Mouse (Mus musculus): Measurements from ENCODE around the gene Lif. TPM values are rescaled to one million over a fixed set of nuclear protein-coding genes. Genes with fewer than 3 reads are reported as not detected.

Lif gene
- total RNA-seq, 2 experiments from 2014 or later: 0.23 to 0.25 TPM

DNA sequence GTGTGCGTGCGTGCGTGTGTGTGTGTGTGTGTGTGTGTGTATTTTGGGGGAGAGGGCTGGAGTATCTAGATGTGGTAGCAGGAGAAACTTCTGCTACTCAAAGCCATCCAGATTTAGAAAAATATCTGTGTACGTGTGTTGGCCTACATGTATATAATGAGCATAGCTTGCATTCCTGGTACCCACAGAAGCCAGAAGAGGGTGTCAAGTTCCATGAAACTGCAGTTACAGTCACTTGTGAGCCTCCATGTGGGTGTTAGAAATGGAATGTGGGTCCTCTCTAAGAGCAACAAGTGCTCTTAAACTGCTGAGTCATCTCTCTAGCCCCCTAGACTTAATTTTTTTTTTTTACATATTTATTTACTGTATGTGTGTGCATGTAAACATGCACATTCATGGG, 53.0 kb downstream of the Lif start:
- no peak for DNase-seq (ENCODE audit: low spot score in 2 of 2)
- intact Hi-C loops (cut with DNase I): no loop called here

DNA sequence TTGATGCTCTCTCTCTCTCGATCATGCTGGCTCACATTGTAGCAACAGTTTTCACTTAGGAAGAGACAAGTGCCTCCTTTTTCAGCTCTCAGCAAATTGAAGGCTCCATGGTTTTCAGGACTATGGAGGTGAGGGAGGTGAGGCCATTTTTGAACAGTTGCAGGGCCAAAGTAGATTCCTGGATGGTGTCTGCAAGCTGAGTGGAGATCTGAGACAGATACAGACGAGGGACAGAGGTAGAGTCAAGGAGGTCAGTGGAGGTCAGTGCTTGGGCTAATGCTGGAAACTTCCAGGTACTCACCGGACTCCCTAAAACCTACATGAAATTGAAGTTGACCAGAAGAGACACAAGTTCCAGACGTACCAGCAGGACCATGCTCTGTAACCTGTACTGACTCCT, 54.8 kb downstream of the Lif start:
- no peak for DNase-seq (ENCODE audit: low spot score in 2 of 2)
- intact Hi-C loops (cut with DNase I): no loop called here

DNA sequence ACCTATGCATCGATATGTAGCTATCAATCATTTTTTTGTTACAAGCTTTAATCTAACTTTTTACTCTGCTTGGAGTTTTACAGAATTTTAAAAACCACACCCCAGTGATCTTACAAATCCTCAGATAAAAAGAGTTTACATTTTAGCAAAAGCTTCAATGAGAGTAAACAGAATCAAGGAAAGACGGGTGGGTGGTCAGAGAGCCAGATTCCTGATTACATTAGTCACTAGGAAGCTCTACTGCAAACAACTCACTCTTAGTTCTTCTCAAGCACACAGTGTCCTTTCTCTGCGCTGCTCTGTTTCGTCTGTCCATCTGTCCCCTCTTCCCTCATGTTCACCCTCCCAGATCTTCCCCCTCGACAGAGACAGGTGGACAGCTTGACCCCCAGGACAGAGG, 59.9 kb downstream of the Lif start:
- intact Hi-C loops (cut with DNase I): no loop called here
- DNase-seq (ENCODE audit: low spot score in 2 of 2): no peak

DNA sequence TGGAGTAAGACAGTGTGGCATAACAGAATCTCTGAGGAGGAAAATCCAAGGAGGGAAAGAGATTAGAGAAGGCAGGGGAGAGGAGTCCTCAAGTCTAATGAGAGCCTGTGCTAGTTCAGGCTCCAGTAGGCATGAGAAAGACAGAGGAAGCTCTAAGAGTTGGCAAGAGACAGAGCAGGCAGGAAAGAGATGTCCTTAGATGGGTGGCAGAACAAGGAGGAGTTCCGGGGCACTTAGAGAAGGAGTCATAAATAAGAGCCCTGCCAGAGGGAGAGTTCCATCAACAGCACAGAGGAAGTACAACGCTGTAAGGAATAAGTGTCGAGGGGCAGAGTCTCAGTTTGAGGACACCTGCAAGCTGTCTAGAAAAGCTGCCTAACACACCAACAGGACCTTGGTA, 60.7 kb downstream of the Lif start:
- no peak for DNase-seq (ENCODE audit: low spot score in 2 of 2)
- intact Hi-C loops (cut with DNase I): no loop called here

DNA sequence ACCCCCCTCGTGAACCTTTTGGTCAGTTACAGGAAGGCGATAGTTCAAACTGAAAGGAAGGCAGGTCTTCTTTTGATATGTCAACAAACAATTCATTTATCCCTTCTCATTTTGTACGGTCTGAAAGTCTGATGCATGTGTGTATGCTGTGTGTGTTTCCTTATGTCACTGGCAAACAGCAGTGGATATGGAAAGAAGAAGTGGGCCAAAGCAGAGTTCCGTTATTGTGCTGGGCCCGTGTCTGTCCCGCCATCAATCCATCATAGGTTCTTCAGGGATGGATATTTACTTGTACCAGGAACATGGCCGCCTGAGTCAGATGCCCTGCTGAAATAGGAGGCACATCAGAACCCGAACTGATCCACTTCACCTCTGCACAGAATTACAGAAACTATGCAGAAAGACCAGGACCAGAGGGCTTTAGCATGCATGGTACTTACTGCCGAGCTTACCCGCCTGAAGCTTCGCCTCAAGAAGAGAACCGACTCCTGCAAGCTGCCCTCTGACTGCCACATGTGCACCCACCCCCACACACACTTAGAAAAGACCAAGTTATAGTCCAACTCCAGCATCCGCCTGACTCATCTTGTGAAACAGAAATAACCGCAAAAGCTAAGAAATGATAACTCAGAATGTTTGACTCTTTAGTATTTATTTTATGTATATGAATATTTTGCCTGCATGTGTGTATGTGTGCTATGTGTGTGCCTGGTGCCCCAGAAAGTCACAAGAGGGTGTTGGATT, 62.0 kb downstream of the Lif start:
- peak in 1 of 2 experiments; percentile 52 for DNase-seq (ENCODE audit: low spot score in 2 of 2)
- intact Hi-C loops (cut with DNase I): no loop called here

DNA sequence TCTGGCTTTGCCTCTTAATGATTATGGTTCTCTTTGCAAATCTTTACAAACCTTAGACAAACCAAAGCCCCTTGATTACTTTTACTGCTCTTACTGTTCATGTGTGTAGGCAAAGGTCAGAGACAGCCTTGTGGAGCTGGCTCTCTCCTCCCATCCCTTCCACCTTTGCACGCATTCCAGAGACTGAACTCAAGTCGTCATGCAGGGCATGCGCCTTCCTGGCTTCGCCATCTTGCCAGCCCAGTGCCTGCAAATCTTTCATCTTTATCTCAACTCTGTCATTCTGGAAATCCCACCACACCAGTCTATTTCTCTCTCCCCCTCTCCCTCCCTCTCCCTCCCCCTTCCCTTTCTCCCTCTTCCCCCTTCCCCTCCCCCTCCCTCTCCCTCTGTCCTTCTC, 63.5 kb downstream of the Lif start:
- no peak for DNase-seq (ENCODE audit: low spot score in 2 of 2)
- intact Hi-C loops (cut with DNase I): no loop called here

Other genes starting within 250 kb of the Lif start
- gene Sec14l4, start 226.1 kb upstream of the Lif start, total RNA-seq (2021): under 1 TPM in 1 of 2 experiments, not detected in 1; 0.21 TPM
- 1 to 10 TPM in 1 of 2 experiments, under 1 TPM in 1; 0.60 to 1.3 TPM for gene Sec14l3, start 192.7 kb upstream of the Lif start, total RNA-seq (2021)
- gene Mtfp1, start 162.1 kb upstream of the Lif start, total RNA-seq (2021): 100 to 1,000 TPM in 1 of 2 experiments, 10 to 100 TPM in 1; 92.3 to 104 TPM
- gene Sec14l2, start 134.1 kb upstream of the Lif start, total RNA-seq (2021): 10 to 100 TPM; 35.6 to 35.8 TPM
- 10 to 100 TPM; 28.2 to 31.4 TPM for gene Rnf215, start 122.4 kb upstream of the Lif start, total RNA-seq (2021)
- 10 to 100 TPM; 14.9 to 17.7 TPM for gene Ccdc157, start 97.3 kb upstream of the Lif start, total RNA-seq (2021)
- gene Sf3a1, start 97.2 kb upstream of the Lif start, total RNA-seq (2021): 10 to 100 TPM; 68.6 to 73.1 TPM
- 10 to 100 TPM; 34.5 to 35.6 TPM for gene Tbc1d10a, start 70.8 kb upstream of the Lif start, total RNA-seq (2021)
- gene Castor1, start 39.3 kb upstream of the Lif start, total RNA-seq (2021): 1 to 10 TPM; 3.9 to 6.1 TPM
- gene Osm, start 21.1 kb upstream of the Lif start, total RNA-seq (2021): under 1 TPM in 1 of 2 experiments, not detected in 1; 0.16 TPM
- not detected for gene Hormad2, start 183.5 kb downstream of the Lif start, total RNA-seq (2021)